Mouse (Mus musculus) midbrain, embryonic 11.5 days (tissue): ENCODE measurements around the gene Lefty2. TPM values are rescaled to one million over a fixed set of nuclear protein-coding genes. Genes with fewer than 3 reads are reported as not detected.

Experiments
- ATAC-seq: fragments of 200-750 bp; cut with Nextera tagmentation; 2 replicates; pipeline ENCODE4 v1.8.0; 2017; ENCODE audit warnings: moderate TSS enrichment, moderate library complexity; ENCODE audit not compliant: low FRiP score
- DNase-seq: peaks from one replicate; pipeline ENCODE4 v3.0.0; 2015; ENCODE audit warnings: low spot score; ENCODE audit errors: missing footprints
- H3K27ac ChIP-seq: fragments of 300-500 bp; sonication (generic); 2 replicates; pipeline ENCODE4 v1.5.1; 2014; ENCODE audit warnings: low read depth, low read length
- H3K27me3 ChIP-seq: fragments of 300-500 bp; sonication (generic); 2 replicates; pipeline ENCODE4 v1.6.1; 2014; ENCODE audit warnings: mild to moderate bottlenecking, low read length, moderate library complexity, mixed read lengths; ENCODE audit not compliant: control insufficient read depth, insufficient read depth
- H3K36me3 ChIP-seq: fragments of 300-500 bp; sonication (generic); 2 replicates; pipeline ENCODE4 v1.6.1; 2014; ENCODE audit warnings: mild to moderate bottlenecking, low read length, moderate library complexity, mixed read lengths; ENCODE audit not compliant: control insufficient read depth, insufficient read depth
- H3K4me1 ChIP-seq: fragments of 300-500 bp; sonication (generic); 2 replicates; pipeline ENCODE4 v1.6.1; 2014; ENCODE audit warnings: low read length; ENCODE audit not compliant: control insufficient read depth, insufficient read depth
- H3K4me2 ChIP-seq: fragments of 300-500 bp; sonication (generic); 2 replicates; pipeline ENCODE4 v1.6.1; 2014; ENCODE audit warnings: mild to moderate bottlenecking, moderate library complexity
- H3K4me3 ChIP-seq: fragments of 300-500 bp; sonication (generic); 2 replicates; pipeline ENCODE4 v1.5.1; 2014; ENCODE audit warnings: low read depth, low read length
- H3K9ac ChIP-seq: fragments of 300-500 bp; sonication (generic); 2 replicates; pipeline ENCODE4 v1.6.1; 2014; ENCODE audit warnings: low read length
- H3K9me3 ChIP-seq: fragments of 300-500 bp; sonication (generic); 2 replicates; pipeline ENCODE4 v1.6.1; 2016; ENCODE audit warnings: low read length; ENCODE audit not compliant: control insufficient read depth
- WGBS: fragments of 180-500 bp; shearing (Covaris S2); extraction: QIAGEN DNeasy Blood & Tissue Kit; methylation state at CpG from one replicate; pipeline ENCODE4 v1.1.7; 2014; 5-methylcytosine and 5-hydroxymethylcytosine counted together
- polyA plus RNA-seq: library from polyadenylated mRNA; unstranded; fragments of >200 nt; fragmentation: Nextera tagmentation; extraction: Ambion mirVana; gene quantifications from 2 replicates; pipeline ENCODE4 v1.2.1, GENCODE M21; 2014

Gene Lefty2
- polyA plus RNA-seq, 1 experiment from 2014 or later, result not detected

GRCm38 (mm10) chr1:180919686-180920085 is 26.8 kb downstream of the Lefty2 start:
- H3K9ac ChIP-seq, result no peak overlapping the region
- H3K4me3 ChIP-seq, result no peak overlapping the region
- no peak overlapping the region for H3K4me2 ChIP-seq
- no peaks in the 10 kb centered on the region for H3K27me3 ChIP-seq
- no peak for ATAC-seq
- no peak for DNase-seq
- H3K4me1 ChIP-seq, result no peaks in the 10 kb centered on the region
- H3K36me3 ChIP-seq, result no peaks in the 10 kb centered on the region
- no peaks in the 10 kb centered on the region for H3K9me3 ChIP-seq
- no peak overlapping the region for H3K27ac ChIP-seq
- 34% methylated on average over 8 of the region's 8 CpGs for WGBS

- WGBS, result 76% methylated on average over 6 of the region's 6 CpGs
- H3K27ac ChIP-seq, result no peak overlapping the region
Measured at GRCm38 (mm10) chr1:180922273-180923048, 29.6 kb downstream of the Lefty2 start.

GRCm38 (mm10) chr1:180924737-180925136 is 31.8 kb downstream of the Lefty2 start:
- Histone ChIP-seq H3K27me3 (no peaks in the 10 kb centered on the region), H3K9ac (no peak overlapping the region), H3K27ac (no peak overlapping the region), H3K36me3 (no peaks in the 10 kb centered on the region), H3K4me2 (no peak overlapping the region), H3K4me3 (no peak overlapping the region), H3K4me1 (no peaks in the 10 kb centered on the region), H3K9me3 (no peaks in the 10 kb centered on the region)
- 27% methylated on average over 2 of the region's 2 CpGs for WGBS
- ATAC-seq, result no peak
- no peak for DNase-seq

More at GRCm38 (mm10) chr1:180922273-180923048, 29.6 kb downstream of the Lefty2 start:
- ATAC-seq (no peak), DNase-seq (no peak)
- Histone ChIP-seq H3K4me1 (no peaks in the 10 kb centered on the region), H3K4me3 (no peak overlapping the region), H3K36me3 (no peaks in the 10 kb centered on the region), H3K9ac (no peak overlapping the region), H3K4me2 (no peak overlapping the region), H3K27me3 (no peaks in the 10 kb centered on the region), H3K9me3 (no peaks in the 10 kb centered on the region)

- H3K4me2 ChIP-seq, result no peak overlapping the region
- H3K27me3 ChIP-seq, result no peaks in the 10 kb centered on the region
- no peaks in the 10 kb centered on the region for H3K9me3 ChIP-seq
- no peak overlapping the region for H3K9ac ChIP-seq
- H3K27ac ChIP-seq, result no peak overlapping the region
- DNase-seq, result no peak
- no peaks in the 10 kb centered on the region for H3K4me1 ChIP-seq
- no peaks in the 10 kb centered on the region for H3K36me3 ChIP-seq
- no peak for ATAC-seq
- WGBS, result 63% methylated on average over 4 of the region's 4 CpGs
- H3K4me3 ChIP-seq, result no peak overlapping the region
Measured at GRCm38 (mm10) chr1:180926286-180926685, 33.4 kb downstream of the Lefty2 start.

- 74% methylated on average over 2 of the region's 2 CpGs for WGBS
- DNase-seq (no peak), ATAC-seq (no peak)
- Histone ChIP-seq H3K9ac (no peak overlapping the region), H3K4me1 (no peaks in the 10 kb centered on the region), H3K4me2 (no peak overlapping the region), H3K4me3 (no peak overlapping the region), H3K36me3 (no peaks in the 10 kb centered on the region), H3K27ac (no peak overlapping the region), H3K9me3 (no peaks in the 10 kb centered on the region), H3K27me3 (peaks cover 7% of the 10 kb centered on the region)
Measured at GRCm38 (mm10) chr1:180929599-180929998, 36.7 kb downstream of the Lefty2 start.

GRCm38 (mm10) chr1:180931106-180931505 is 38.2 kb downstream of the Lefty2 start:
- H3K4me2 ChIP-seq, result no peak overlapping the region
- H3K4me3 ChIP-seq, result no peak overlapping the region
- DNase-seq (no peak), ATAC-seq (no peak)
- H3K27ac ChIP-seq, result no peak overlapping the region
- H3K9me3 ChIP-seq, result no peaks in the 10 kb centered on the region
- 87% methylated on average over 3 of the region's 3 CpGs for WGBS
- peaks cover 22% of the 10 kb centered on the region for H3K27me3 ChIP-seq
- no peak overlapping the region for H3K9ac ChIP-seq
- H3K4me1 ChIP-seq, result no peaks in the 10 kb centered on the region
- no peaks in the 10 kb centered on the region for H3K36me3 ChIP-seq

GRCm38 (mm10) chr1:180933659-180934058 is 40.8 kb downstream of the Lefty2 start:
- Histone ChIP-seq H3K36me3 (no peaks in the 10 kb centered on the region), H3K9ac (no peak overlapping the region), H3K27me3 (peaks cover 32% of the 10 kb centered on the region), H3K27ac (no peak overlapping the region), H3K9me3 (no peaks in the 10 kb centered on the region), H3K4me3 (no peak overlapping the region), H3K4me2 (no peak overlapping the region), H3K4me1 (no peaks in the 10 kb centered on the region; the same call in 1 of the 2 replicates)
- WGBS, result 8% methylated on average over 6 of the region's 6 CpGs
- DNase-seq, result no peak
- ATAC-seq, result no peak

GRCm38 (mm10) chr1:180934467-180935419 is 41.8 kb downstream of the Lefty2 start, which contains the start of gene Lefty1:
Lefty1 (plus strand) TSS chr1:180935022.
- Histone ChIP-seq H3K9ac (no peak within 1 kb of the TSS), H3K4me1 (no peaks in the 10 kb centered on the region; the same call in 1 of the 2 replicates), H3K9me3 (no peaks in the 10 kb centered on the region), H3K4me3 (no peak within 1 kb of the TSS), H3K27me3 (peaks cover 32% of the 10 kb centered on the region), H3K4me2 (no peak within 1 kb of the TSS), H3K27ac (no peak within 1 kb of the TSS), H3K36me3 (no peaks in the 10 kb centered on the region)
- ATAC-seq, result no peak
- 12% methylated on average over 21 of the region's 21 CpGs for WGBS
- no peak for DNase-seq
